Mouse (Mus musculus) thymus, postnatal 36 days (tissue): ENCODE measurements around the gene Ncor2.
A peak's percentile ranks its signal among the peaks of the same experiment; 100 is the strongest.

ENCODE experiments used
- DNase-seq, 2 experiments: peaks; one replicate each; pipeline ENCODE4 v3.0.0; 2022; ENCODE audit warnings: mixed read lengths in 2 of 2

Gene Ncor2

DNA sequence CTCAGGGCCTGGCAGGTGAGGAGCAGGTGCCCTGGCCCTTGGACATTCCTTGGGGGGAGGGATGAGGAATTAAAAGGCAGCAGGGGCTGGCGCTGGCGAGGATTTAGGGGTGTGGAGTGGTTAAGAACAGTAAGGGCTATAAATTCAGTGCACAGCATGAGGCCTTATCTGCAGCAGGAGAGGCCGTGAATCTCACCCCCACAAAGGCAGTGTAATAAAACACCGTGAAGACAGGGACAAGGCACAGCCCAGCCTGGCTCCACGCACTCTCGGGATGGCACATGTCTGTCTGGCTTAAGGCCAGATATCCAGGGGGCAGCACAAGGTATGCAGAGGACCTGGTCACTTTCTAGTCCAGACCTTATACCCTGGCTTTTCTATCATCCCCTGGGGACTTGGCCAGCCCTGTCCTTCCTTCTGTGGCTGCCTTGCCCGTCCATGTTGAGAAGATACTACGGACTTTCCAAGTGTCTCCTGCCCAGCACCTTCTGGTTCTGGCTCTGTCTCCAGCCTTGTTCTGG, 93.9 kb downstream of the Ncor2 start:
- DNase-seq = no peak

DNA sequence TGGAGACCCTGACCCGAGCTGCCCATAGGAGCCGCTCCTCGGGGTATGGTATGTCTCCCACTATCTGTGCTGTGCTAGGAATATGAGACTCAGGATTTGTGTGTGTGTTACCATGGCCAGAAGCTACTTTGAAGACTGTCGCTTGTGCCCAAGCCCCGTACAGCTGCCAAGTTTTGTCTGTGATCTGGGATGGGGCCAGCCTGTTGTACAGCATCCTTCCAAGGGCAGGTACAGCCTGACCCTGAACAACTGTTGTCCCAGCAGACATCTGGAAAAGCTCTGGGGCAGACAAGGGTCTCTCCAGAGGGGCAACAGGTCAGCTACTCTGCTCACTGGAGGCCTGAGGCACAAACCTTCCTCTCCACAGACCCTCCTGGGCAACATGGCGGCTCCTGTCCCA, 95.3 kb downstream of the Ncor2 start:
- no peak for DNase-seq

DNA sequence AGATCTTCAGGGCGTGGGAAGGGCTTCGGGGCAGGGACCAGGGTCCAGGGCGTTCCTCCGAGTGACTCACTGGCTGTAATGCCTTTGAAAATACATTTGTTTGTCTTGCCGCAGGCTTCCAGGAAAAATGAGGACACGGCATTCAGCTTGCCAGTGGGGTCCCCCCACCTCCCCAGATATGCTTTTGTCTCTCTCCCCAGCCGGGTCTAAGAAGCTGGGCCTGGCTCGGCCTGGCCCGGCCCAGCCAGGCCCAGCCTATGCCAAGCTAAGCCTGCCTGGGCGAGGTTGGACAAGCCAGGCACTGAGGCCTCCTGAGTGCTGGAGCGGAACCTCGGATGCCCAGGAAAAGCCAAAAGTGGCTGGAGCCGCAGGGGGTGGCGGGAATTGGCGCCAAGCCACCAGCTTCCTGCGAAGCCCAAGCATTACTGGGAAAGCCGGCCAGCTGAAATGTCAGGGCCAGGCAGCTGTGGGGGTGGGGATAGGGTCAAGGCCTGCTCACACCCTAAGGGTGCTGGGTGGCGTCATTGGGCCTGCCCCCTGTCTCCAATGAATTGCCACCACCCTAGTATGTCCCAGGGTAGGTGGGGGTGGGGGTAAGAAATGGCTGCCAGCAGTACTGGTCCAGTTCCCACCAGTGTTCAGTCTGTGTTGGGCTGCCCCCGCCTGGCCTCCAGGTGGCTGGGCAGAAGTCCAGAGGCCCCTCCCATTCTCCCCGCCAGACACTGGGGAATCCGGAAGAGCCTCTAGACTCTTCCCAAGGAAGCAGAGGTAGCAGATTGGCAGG, 97.5 kb downstream of the Ncor2 start:
- no peak for DNase-seq

DNA sequence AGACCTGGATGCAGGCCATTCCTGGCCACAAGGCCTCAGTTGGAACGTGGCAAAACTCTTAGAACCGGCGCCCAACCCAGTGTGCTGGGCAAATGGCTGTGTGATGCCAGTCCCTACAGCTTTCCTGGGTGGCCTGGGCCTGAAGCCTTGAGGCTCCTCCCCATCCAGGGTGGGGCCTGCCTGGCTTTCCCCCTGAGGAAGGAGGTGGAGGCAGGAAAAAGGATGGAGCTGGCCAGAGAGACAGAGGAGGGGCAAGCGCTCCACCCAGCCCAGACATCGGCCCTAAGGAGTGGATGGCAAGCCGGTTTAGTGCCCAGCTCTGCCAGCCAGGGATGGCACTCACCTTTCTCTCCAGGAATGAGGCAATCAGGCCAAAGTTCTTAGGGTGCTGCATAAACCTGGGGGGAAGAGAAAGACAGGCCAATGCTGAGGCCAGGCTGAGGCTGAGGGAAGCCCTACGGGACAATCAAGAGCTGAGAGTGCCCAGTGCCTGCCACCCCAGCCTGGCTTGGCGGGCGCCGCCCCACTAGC, 98.2 kb downstream of the Ncor2 start:
- DNase-seq = no peak

DNA sequence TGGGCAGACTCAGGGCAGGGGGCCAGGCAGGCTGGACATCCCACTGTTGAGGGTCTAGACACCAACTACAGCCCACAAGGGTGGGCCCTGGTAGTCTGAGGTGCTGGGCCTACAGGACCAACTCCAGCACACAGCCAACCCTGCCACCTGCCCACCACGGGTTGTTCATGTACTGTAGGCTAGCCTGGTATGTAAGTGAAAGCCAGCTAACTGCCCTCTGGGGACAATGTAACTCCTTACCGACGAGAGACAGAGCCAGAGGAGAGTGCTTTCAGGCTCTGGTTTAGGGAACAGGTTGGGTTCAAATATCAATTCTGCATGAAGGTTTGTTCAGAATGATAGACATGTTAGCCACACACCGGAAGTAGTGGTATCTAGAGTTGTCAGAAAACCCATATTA, 98.7 kb downstream of the Ncor2 start:
- no peak for DNase-seq

DNA sequence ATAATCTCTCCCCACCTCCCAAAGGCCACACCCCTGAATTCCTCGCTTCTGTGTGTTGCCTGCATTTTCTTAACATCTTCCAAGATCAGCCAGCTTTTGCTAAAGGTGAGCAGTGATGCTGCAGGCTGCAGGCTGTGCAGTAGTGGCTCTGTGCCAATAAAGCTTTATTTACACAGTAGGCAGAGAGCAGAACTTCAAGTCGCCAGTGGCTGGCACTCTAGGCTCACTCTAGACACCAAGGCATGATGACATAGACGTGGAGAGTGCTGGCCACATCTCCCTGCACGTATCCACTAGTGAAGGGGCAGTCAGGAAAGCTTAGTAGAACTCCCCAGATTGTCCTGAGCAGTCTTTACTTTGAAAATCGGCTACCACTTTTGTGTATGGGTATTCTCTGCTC, 100.8 kb downstream of the Ncor2 start:
- DNase-seq = no peak

DNA sequence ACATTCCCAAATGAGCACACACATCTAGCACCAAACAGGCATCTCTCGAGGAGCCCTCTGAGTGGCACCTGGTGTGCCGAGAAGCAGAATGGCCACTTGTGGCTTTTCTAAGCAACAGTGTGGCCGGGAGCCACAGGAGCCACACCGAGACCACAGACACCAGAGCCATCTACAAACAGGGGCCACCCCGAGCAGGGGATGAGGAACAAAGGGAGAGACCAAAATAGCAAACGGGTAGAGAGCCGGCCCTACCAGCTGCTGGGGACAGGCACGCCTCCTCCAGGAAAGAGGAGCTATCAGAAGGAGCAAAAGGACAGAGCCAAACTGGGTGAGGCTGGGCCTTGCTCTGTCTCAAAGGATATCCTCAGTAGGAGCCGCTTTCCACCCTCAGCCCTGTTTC, 102.8 kb downstream of the Ncor2 start:
- DNase-seq = no peak

DNA sequence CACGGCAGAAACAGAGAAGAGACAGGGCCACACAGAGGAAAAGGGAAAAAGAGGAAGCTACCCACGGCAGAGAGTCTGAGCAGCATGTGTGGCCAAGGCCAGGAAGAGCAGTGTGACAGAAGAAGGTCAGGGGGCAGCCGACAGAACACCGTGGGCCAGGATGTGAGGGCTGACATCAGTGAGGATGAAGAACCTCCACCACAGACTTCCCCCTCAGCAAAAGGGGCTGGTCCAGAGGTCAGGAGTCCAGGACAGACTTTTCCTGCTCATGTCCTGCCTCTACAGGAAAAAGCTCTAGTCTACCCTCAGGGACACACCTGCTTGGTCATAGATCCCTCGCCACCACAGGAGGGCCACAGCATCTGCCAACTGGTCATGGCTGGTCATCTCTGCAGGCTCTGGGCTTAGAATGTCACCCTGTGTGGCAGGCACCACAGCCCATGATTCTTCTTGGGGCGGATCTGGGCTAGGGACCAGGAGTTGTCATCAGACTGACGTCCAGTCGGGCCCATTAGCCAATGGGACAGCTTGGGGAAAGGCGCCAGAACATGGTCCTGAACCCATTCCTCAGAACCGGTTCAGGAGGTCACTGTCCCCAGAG, 104.3 kb downstream of the Ncor2 start:
- DNase-seq = no peak

DNA sequence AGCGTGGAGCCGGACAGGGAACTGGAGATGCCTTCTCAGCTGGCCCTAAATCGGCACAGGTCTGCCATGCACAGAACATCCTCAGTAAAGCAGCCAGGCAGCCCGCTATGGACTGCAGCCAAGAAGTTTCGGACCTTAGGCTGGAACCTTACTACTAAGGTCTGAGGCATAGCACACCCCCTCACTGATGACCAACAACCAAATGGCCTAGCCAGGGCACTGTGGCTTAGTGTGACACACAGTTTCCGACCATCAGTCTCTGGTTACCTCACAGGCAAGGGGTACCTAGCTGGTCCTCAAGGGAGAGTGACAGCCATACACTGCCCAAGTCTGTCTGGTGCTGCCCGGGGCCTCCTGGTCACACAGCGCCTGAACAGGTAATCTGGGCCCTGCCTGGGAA, 105.1 kb downstream of the Ncor2 start:
- DNase-seq = no peak

DNA sequence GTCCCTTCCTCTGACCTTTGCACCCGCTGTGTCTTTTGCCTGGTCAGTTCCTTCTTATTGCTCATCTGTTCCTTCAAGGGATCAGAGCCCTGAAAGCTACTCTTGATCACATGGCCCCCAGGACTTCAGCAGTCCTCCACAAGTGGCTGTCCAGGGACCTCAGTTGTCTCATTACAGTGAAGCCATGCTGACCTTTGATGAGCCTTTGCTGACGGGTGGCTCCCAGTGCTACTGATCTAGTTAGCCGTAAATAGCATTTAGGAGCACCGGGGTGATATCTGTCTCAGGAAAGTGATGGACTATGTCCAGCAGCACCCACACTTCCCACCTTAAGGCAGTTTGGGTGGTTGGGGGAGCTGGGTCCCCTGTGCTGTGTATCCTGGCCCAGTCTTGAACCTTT, 105.7 kb downstream of the Ncor2 start:
- DNase-seq = no peak

DNA sequence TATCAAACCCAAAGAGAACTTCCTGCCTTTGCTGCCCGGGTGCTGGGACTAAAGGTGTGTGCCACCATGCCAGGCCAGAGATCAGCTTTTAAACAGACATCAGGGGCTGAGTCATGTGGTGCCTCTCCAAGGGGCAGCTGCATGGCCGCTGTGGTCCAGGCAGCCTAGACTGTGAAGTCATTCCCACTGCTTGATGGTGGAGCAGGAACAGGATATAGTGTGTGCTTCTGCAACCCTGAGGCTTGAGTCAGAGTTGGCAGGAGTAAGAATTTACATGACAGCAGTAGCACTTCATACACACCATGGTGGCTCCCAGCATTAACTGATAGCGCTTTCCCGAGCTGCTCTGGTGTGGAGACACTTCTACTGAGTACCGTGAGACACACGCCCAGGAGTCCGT, 106.6 kb downstream of the Ncor2 start:
- no peak for DNase-seq

DNA sequence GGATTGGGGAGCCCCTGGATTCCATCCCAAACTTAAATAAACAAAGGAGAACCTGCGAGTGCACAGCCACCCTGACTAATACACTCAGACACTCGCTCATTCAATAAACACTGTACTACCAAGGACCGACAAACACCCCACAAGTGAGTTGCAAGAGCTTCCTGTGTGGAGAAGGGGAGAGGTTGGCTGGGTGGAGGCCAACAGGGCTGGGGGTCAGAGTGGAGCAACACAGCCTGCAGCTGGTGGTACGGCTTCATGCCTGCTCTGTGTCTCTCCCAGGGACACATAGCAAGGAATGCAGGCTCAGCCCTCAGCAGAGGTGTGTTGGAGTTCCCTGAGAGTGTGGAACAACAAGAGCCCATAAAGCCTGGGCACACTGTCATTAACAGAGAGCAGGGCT, 107.1 kb downstream of the Ncor2 start:
- no peak for DNase-seq

DNA sequence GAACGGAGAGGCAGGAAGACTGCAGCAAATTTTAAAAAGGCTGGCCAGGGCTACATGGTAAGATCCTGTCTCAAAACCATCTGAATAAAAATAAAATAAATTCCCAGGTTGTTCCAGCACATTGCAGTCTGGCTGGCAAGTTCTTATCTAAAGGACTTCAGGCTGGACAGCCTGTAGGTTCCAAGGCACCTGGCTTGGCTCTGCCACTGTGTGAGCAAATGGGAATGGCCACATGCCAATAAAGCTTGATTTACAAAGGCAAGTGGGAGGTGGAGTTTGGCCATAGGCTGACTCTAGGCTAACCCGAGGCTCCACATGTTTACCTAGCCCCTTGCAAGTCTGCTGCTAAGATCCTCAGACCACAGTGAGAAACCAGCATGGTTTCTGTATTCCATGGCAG, 108.6 kb downstream of the Ncor2 start:
- DNase-seq = no peak

DNA sequence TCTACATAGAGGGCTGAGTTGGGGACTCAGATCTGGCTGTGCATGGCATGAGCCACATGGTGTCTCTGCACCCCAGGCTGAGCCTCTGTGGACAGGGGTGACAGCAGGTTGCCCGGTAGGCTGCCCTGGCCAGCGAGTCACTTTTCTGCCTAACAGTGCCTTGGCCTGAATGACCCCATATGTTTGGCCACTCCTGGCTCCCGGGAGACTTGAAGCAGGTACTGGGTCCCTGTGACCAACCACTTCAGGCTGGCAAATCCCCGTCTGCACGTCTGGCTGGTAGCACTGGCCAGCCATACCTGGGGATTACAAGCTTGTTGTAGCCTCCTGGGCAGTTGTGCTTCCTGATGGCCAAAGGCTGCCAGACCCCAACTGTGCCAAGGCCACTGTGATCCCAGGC, 109.1 kb downstream of the Ncor2 start:
- no peak for DNase-seq

DNA sequence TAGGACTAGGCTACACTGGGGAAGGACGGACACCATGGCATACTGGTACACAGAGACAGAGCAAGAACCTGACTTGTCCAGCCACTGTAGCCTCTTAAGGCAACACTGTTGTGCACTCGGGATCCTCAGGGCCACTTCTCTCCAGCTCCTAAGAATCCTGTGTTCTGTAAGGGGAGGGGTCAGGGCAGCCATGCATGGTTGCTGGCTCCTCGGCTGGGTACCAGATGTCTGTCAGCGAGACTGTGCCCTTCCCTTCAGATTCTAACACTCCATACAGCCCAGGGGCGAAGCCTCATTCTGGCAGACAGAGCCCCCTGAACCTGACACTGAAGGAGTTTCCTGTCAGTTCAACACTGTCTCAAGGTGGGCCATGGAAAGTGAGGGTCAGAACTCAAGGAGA, 109.6 kb downstream of the Ncor2 start:
- no peak for DNase-seq

DNA sequence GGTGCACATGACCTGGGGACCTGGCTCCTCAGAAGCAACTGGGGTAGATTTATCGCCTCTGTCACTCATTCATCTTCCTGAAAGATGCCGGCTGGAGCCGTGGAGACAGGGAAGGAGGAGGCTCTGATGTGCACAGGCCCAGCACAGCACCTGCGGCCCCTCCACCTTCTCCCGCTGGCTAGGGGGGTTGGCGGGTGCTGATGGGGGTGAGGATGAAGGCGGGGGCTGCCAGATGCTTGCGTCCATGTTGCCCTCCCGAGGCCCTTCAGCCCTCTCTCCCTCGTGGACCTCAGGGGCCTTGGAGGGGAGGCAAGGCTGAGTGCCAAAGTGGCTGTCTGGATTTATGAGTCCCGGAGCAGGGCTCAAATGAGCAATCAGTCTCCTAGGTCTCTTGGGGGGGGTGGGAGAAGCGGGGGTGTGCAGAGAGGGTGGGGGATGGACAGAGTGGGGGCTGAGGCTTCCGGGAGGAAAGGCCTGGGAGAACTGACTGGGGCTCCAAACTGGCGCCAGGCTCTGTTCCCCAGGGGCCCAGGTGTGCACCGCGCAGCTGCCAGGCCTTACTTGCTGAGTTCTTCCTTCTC, 110.6 kb downstream of the Ncor2 start:
- no peak for DNase-seq

DNA sequence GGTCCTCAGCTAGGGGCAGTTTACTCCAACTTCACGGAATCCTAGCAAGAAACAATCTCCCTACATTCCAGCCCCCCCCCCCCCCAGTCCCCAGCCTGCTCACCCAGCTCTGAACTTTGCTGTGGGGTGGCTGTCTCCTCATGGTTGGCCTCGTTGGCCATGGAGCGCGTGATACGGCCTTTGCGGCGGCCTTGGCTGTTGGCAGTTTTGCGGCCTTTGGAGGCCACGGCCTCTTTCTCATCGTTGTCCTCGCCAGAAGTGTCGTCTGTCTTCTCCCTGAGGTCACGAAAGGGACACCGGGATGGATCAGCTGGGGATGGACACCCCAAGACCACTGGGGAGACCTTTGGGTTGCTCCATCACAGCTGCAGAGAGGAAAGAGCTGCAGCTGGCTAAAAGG, 111.3 kb downstream of the Ncor2 start:
- DNase-seq = no peak

DNA sequence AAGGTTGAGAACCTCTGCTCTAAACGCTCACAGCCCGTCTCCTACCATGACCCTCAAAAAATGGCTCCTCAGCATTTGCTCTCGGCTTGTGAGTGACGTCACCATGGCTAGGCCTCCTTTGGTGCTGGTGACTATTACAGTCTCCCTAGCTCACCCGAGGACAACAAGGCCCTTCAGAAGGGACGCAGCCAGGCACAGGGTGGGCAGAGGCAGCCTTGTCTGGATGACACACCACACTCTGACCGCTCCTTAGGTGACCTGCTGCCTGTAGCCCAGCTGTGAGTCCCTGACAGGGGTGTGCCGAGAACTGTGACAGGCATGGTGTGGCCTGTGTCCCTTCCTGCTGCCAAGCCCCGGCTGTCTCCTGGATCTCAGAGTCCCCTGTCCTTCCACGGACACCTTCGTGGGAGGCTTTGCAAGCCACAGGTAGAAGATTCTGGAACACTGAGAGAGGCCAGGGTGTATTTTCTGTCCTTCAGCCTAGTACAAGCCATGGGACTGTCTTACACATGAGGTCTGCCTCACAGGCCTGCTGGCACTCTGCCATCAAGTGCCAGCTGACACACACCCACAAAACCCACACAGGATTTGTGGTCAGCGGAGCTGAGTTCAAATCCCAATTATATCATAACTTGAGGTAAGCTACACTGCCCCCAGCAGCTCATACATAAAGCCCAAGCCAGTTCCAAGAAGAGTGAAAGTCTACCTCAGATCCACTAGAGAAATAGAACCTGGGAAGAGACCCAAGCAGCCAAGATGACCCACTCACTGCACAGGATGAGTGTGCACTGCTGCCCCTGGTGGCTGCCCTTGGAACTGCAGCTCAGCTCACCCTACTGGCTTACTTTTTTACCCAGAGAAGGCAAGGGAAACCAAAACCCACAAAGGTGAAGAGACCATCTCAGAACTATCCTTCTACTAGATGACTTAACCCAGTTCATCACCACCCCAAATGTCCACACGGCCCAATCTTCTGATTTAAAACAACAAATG, 112.2 kb downstream of the Ncor2 start:
- peak; percentile 74 to 82 for DNase-seq

DNA sequence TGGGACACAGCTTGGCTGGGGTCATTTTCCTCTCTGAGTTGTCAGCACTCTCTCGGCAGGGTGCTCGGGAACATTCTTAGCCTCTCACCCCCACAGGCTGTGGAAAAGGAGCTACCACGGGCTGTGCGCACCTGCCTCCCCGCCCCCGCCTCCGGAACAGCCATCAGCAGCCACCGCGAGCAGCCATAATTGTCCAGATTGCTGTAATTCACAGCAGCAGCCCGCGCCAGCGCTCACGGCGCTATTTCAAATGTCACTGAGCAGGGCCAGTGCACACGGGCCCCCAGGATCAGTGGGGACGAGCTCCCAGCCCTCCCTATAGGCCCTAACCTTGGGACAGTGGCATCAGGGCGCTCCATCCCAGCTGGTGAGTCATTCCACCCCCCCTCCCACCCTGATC, 116.0 kb downstream of the Ncor2 start:
- DNase-seq = no peak

DNA sequence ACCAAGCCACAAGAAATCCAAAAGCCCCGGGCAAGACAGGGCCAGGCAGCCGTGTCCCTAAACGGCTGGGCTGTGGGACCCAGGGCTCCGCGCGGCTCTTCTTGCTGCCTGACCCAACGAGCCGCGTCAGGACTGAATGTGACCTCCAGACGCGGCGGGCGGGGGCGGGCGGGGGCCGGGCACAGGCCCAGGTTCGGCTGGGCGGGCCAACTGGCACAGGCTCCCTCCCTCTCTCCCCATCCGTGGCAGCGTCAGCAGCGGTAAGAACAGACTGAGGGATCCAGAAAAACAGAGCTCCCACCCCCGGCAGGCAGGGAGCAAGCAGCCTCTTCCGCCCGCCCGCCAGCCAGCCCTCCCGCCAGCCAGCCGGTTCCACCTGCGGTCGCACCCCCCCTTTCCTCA, 120.8 kb downstream of the Ncor2 start:
- peak; percentile 18 to 52 for DNase-seq

DNA sequence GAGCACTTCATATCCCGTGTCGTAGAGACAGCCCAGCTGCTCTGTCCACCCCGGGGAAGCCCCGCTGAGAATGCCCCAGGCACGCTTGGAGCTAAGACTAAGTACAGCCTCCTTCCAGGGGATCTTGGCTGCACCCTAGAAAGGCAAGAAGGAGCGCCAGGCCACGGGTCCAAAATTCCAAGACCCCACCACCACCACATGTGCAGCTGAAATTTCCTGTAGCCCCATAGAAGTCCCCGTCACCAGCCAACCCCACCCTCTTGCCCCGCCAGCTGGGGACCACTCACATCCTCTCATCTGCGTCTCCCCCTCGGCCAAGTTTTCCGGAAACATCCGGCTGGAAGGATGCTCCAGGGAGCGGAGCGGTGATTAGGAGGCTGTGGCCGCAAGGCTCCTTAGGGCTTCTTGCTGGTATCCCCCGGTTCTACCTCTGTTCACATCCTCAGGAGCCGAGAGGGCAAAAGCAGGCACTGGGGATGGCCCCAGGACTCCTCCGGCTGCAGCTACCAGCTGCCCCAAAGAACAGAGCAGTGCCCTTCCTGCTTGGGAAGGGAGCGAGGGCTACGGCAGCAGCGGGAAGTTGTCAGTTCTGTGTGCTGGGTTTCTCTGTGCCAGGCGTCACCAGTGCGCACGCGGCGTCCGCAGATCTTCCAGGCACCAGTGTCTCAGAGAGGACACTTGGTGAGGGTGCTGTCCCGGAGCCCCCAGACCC, 121.3 kb downstream of the Ncor2 start:
- DNase-seq = peak; percentile 20 to 43
